Mouse (Mus musculus) gastrocnemius, adult 2 months (tissue): ENCODE measurements around the gene Gm4450. TPM values are rescaled to one million over a fixed set of nuclear protein-coding genes. Genes with fewer than 3 reads are reported as not detected.

Experiments used
- DNase-seq: peaks from one replicate; pipeline ENCODE4 v3.0.0; 2022
- H3K27ac ChIP-seq: fragments of 200-600 bp; 2 replicates; pipeline ENCODE4 v1.8.1; 2022; ENCODE audit warnings: mild to moderate bottlenecking
- H3K4me3 ChIP-seq: fragments of 200-600 bp; 2 replicates; pipeline ENCODE4 v1.8.1; 2022; ENCODE audit warnings: mild to moderate bottlenecking, moderate library complexity
- CTCF ChIP-seq: fragments of 200-600 bp; IDR thresholded peaks from 2 replicates; pipeline ENCODE4 v1.8.1; 2022; ENCODE audit warnings: antibody characterized with exemption, mild to moderate bottlenecking, moderate library complexity
- intact Hi-C: fragments of 180-260 bp; cut with DNase I; formaldehyde crosslinking; loops from one replicate; pipeline ENCODE4 v1.15.1; 2025
- total RNA-seq, 2 experiments: library from RNA; stranded (reverse); gene quantifications; 2 replicates each; pipeline ENCODE4 v1.2.3; 2021

The Gm4450 gene
- total RNA-seq, 2 experiments from 2014 or later: not detected

DNA sequence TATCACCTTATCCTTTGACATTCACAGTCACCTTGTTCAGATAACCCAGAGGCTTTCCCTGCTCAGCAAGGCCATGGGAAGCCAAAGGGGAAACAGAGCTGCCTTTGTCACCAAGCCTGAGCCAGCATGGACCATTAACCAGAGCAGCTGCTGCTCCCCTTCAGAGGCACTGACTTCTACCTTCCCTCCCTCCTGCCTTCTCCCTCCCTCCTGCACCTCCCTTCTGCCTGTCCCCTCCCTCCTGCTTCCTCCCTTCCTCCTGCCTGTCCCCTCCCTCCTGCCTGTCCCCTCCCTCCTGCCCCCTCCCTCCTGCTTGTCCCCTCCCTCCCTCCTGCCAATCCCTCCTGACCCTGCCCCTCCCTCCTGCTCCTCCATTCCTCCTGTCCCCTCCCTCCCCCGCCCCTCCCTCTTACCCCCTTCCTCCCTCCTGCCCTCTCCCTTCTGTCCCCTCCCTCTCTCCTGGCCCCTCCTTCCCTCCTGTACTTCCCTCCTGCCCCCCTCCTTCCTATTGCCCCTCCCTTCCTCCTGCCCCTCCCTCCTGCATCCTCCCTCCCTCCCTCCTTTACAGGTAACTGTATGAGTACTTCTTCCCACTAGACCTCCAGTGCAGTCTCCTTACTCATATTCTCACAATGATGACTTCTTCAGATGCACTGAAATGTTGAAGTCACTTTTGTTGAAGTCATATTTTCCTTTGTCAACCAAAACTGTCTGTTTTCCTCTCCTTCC is 22.7 kb downstream of the Gm4450 start:
- H3K27ac ChIP-seq: no peak overlapping the region
- TF ChIP-seq CTCF: no peak
- no peak for DNase-seq
- no peak overlapping the region for H3K4me3 ChIP-seq
- intact Hi-C loops: no loop called here

DNA sequence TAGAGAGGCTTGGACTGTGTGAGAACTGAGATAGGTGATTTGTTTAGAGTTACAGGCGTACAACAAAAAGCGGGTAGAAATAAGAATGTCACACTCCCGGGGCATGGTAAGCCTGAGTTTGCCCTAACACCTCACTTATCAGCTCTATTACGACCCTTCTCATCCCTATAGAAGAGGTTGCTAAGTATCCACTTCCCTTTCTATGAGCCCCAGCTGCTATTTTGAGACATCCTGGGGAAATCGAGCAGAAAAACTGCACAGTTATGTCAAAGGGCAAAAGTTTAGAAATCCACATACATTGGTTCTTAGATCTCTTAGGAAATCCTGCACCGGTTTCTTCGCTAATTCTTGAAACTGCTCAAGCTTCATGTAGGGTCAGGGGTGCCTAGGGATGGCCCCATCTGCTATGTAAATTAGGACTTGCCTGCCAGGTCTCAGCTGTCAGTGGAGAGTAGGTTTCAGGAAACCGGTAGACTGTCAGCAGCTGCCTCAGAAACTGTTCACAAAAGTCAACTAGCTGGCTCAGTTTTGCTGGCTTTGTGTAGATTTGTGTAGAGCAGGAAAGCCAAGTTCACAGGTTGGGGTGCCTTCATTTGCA is 27.9 kb downstream of the Gm4450 start:
- DNase-seq: no peak
- intact Hi-C loops: loop anchor here (5.0 kb wide), 1 partner anchor 67 kb away; no protein-coding TSS in a partner anchor
- no peak for TF ChIP-seq CTCF
- Histone ChIP-seq H3K27ac (no peak overlapping the region), H3K4me3 (no peak overlapping the region)

DNA sequence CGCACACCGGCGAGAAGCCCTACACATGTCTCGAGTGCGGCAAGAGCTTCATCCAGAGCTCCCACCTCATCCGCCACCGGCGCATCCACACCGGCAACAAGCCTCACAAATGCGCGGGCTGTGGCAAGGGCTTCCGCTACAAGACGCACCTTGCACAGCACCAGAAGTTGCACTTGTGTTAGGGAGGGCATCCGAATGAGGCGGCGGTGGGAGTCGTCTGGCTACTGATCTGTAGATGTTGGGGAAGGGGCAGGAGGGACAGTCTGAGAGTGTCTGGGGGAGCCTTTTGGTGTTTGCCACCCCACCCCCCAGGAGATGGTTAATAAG is 28.5 kb downstream of the Gm4450 start:
- peak overlapping the region; percentile 87 for H3K4me3 ChIP-seq
- no peak for TF ChIP-seq CTCF
- intact Hi-C loops: loop anchor here (5.0 kb wide), 1 partner anchor 66 kb away; no protein-coding TSS in a partner anchor
- DNase-seq: no peak
- H3K27ac ChIP-seq: no peak overlapping the region

DNA sequence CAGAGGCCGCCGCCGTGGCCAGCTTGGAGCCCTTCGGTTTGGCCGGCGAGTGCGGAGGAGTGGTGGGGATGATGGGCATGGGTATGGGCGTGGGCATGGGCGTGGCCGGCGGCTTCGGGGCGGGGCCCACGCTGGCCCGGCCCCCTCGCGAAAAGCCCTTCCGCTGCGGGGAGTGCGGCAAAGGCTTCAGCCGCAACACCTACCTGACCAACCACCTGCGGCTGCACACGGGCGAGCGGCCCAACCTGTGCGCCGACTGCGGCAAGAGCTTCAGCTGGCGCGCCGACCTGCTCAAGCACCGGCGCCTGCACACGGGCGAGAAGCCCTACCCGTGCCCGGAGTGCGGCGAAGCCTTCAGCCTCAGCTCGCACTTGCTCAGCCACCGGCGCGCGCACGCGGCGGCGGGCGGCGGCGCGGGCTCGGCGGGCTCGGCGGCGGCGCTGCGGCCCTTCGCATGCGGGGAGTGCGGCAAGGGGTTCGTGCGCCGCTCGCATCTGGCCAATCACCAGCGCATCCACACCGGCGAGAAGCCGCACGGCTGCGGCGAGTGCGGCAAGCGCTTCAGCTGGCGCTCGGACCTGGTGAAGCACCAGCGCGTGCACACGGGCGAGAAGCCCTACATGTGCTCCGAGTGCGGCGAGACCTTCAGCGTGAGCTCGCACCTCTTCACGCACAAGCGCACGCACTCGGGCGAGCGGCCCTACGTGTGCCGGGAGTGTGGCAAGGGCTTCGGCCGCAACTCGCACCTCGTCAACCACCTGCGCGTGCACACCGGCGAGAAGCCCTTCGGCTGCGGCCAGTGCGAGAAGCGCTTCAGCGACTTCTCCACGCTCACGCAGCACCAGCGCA is 29.1 kb downstream of the Gm4450 start:
- peak overlapping the region; percentile 87 for H3K4me3 ChIP-seq
- DNase-seq: peak; percentile 89
- H3K27ac ChIP-seq: 0 out of 2 replicates have a peak overlapping the region, but pooled peaks have one; percentile 49
- no peak for TF ChIP-seq CTCF
- intact Hi-C loops: loop anchor here (5.0 kb wide), 1 partner anchor 66 kb away; no protein-coding TSS in a partner anchor

DNA sequence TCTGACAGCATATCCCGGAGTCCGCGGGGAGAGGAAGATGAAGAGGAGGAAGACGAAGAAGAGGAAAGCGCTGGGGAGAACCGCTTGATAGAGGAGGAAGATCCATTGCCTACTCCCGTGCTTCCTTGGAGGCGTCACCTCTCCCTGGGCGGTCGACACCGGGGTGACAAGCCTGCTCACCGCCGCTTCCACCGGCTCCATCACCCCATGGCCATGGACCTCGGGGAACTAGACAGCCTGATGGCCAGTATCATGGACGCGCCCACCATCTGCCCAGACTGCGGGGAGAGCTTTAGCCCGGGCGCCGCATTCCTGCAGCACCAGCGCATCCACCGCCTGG is 29.7 kb downstream of the Gm4450 start:
- no peak for TF ChIP-seq CTCF
- no peak for DNase-seq
- intact Hi-C loops: loop anchor here (5.0 kb wide), 1 partner anchor 65 kb away; no protein-coding TSS in a partner anchor
- no peak overlapping the region for H3K27ac ChIP-seq
- peak overlapping the region; percentile 87 for H3K4me3 ChIP-seq

DNA sequence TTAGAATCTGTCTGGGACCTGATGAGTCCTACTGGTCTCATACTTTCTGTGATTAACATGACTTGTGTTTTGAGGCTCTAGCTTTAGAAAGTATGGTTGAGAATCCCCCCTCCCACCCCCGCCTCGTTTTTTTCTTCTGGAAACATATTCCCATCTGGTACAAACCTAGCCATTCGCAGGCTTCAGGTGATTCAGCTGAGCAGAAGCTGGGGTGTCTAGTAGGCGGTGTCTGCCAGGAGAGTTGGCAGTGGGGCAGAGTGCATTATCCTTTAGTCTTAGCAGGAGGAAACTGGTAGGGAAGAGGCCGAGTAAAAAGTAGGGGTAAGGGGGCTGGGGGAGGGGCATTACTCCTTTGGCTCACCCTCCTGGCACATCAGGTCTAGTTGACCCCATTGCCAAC is 30.2 kb downstream of the Gm4450 start:
- intact Hi-C loops: loop anchor here (5.0 kb wide), 1 partner anchor 64 kb away; no protein-coding TSS in a partner anchor
- TF ChIP-seq CTCF: no peak
- no peak for DNase-seq
- peak overlapping the region; percentile 87 for H3K4me3 ChIP-seq
- H3K27ac ChIP-seq: no peak overlapping the region

DNA sequence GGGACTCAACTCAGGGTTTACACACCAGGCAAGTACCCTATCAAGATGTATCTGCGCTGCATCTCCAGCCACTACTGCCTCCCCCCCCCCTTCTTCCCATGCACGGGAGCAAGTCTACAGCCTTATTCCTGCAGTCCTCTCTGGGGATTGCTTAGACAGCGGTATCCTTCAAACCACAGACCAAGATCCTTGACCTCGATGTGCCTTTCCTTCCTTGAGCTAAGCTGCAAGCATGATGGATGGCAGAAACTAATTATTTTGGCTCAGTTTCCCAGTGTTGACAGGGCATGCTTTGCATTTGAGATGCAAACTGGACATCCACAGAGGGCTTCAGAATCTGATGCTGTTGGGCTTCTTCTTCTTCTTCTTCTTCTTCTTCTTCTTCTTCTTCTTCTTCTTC is 34.0 kb downstream of the Gm4450 start:
- Histone ChIP-seq H3K4me3 (no peak overlapping the region), H3K27ac (no peak overlapping the region)
- no peak for DNase-seq
- no peak for TF ChIP-seq CTCF
- intact Hi-C loops: no loop called here

DNA sequence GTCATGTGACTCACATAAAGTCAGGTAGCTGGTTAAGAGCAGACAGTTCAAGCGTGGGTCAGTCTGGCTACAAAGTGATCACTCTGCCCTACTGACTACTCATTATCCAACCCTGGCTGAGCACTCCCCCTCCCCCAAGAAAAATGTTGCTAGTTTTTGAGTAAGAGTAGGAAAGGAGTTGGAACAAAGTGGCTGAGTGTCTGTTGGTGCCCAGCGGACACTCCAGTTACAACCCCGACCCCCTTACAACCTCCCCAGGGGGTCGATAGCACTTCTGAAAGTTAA is 37.2 kb downstream of the Gm4450 start:
- intact Hi-C loops: loop anchor here (5.0 kb wide), 1 partner anchor 37 kb away; the partner anchor contains the start of gene Zfp697
- H3K27ac ChIP-seq: no peak overlapping the region
- no peak for TF ChIP-seq CTCF
- DNase-seq: no peak
- no peak overlapping the region for H3K4me3 ChIP-seq

DNA sequence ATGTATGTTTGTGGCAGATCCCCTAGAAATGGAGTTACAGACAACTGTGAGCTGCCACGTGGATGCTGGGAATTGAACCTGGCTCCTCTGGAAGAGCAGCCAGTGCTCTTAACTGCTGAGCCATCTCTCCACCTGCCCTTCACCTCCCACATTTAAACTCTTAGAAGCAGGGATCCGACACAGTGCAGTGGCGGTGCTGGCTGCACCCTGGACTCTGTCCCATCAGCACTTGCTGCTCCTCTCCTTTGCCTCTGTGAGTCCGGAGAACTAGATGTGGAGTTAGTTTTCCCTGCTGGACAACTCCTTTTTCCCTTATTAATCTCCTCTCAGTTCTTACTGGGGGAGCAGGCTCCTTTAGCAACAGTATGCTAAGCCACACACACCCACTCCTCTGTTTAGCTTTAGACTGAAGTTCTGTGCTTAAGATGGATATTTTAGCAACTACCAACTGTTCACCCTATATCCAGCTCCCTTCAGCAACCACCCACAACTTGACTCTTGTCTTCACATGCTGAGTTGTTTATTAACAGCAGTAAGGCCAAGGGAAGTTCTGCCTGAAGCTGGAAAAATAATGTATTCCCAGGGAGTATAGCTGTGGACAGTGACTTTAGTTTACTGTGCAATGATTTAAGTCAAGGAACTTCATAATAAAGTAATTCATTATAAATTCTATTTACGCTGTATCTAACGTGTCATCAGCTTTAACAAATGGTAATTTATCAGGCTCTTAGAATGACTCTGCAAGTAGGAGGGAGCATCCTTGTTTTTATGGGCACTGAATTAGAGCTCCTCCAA is 37.7 kb downstream of the Gm4450 start:
- Histone ChIP-seq H3K27ac (no peak overlapping the region), H3K4me3 (no peak overlapping the region)
- intact Hi-C loops: loop anchor here (5.0 kb wide), 1 partner anchor 37 kb away; the partner anchor contains the start of gene Zfp697

DNA sequence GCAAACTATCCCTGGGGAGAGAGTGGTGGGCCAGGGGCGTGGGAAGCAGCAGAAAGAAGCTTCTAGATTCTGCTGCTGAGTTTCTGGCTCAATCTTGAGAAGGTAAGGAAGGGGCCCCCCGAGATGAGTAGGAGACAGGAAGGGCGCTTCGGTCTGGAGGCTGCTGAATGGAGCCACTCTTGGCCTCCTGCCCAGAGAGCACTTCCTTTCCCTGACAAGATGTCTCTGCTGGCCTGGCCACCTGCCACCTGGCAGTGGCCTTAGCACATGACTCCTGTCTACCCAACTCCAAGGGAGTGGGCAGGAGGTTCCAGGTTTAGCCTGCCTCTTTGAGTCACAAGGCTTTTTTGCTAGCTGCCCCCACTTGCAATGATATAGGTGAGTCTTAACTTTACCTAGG is 39.6 kb downstream of the Gm4450 start:
- peak; percentile 85 for DNase-seq
- intact Hi-C loops: loop anchor here (5.0 kb wide), 1 partner anchor 35 kb away; the partner anchor contains the start of gene Zfp697
- H3K4me3 ChIP-seq: no peak overlapping the region
- H3K27ac ChIP-seq: no peak overlapping the region; the same call in 1 of the 2 replicates
- no peak for TF ChIP-seq CTCF

More for the DNA sequence above, 37.7 kb downstream of the Gm4450 start:
- TF ChIP-seq CTCF: no peak
- no peak for DNase-seq

DNA sequence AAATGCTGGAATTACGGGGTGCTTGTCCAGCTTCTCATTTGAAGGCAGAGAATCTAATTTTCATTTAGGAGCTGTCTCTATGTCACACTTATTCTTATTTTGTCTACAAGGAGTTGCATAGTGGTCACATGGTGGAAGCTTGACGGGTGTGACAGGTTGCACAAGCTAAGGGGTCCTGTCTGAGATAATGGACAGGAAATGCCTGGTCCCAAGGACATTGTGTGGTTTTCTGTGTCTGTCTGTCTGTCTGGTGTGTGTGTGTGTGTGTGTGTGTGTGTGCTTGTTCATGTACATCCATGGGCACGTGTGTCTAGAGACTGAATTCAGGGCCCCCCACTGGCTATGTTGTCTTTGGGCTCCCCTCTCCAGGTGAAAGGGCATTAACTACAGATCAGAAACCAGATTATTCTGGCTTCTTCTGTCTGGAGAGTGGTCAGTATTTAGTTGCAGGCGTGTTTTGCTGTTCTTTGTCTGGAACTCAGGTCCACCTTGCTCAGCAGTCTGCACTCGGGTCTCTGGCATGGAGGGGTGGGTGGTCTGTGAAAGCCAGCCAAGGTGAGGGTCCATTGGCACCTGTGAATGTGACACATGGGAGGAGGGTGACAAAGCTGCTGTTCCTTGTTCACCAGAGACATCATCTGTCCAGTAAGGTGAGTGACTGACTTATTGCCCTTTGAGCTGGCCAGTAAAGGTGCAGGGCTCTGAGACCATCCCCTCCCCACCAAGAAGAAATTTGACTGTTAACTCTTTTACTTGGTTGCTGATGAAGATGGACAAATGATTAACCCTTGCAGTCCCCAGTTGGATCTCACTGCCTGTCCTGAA is 40.3 kb downstream of the Gm4450 start:
- H3K27ac ChIP-seq: no peak overlapping the region
- no peak overlapping the region for H3K4me3 ChIP-seq
- no peak for DNase-seq
- intact Hi-C loops: loop anchor here (5.0 kb wide), 1 partner anchor 34 kb away; the partner anchor contains the start of gene Zfp697
- no peak for TF ChIP-seq CTCF
